Mouse (Mus musculus) small intestine, adult 2 months (tissue): ENCODE measurements at regions not wholly inside any gene's neighbourhood (a gene's known extent, or its start where the extent isn't known, plus 50 kb on each side); places are given as distances from the start of the nearest gene placed in this dataset.

Experiments
- CTCF ChIP-seq: fragments of 200-500 bp; IDR thresholded peaks from 2 replicates; pipeline ENCODE4 v1.5.1; 2012; ENCODE audit warnings: low read depth, mild to moderate bottlenecking, control low read depth, inconsistent platforms, low read length, moderate library complexity, mixed read lengths; ENCODE audit not compliant: insufficient replicate concordance, insufficient read length; ENCODE audit errors: extremely low read depth
- POLR2A ChIP-seq: fragments of 200-500 bp; IDR thresholded peaks from 2 replicates; pipeline ENCODE4 v1.6.1; 2012; ENCODE audit warnings: low read depth, mild to moderate bottlenecking, control low read depth, inconsistent platforms, low read length, moderate library complexity

GRCm38 (mm10) chr10:95079979-95080378 lies 135.3 kb upstream of the Plxnc1 start:
- TF ChIP-seq CTCF (no peak), POLR2A (no peak)
